Mouse (Mus musculus) kidney, embryonic 16.5 days (tissue): ENCODE results near the gene Gm21969. TPM values are rescaled to one million over a fixed set of nuclear protein-coding genes. Genes with fewer than 3 reads are reported as not detected.

Experiments used
- ATAC-seq: fragments of 200-750 bp; cut with Nextera tagmentation; 2 replicates; pipeline ENCODE4 v1.8.0; 2017; ENCODE audit warnings: moderate TSS enrichment; ENCODE audit not compliant: low FRiP score, low TSS enrichment
- H3K27ac ChIP-seq: fragments of 300-500 bp; sonication (generic); 2 replicates; pipeline ENCODE4 v1.5.1; 2014; ENCODE audit warnings: low read length
- H3K27me3 ChIP-seq: fragments of 300-500 bp; sonication (generic); 2 replicates; pipeline ENCODE4 v1.6.1; 2014; ENCODE audit warnings: low read length, control low read depth, mixed read lengths; ENCODE audit not compliant: insufficient read depth
- H3K36me3 ChIP-seq: fragments of 300-500 bp; sonication (generic); 2 replicates; pipeline ENCODE4 v1.6.1; 2014; ENCODE audit warnings: low read length, control low read depth, mixed read lengths; ENCODE audit not compliant: insufficient read depth
- H3K4me1 ChIP-seq: fragments of 300-500 bp; sonication (generic); 2 replicates; pipeline ENCODE4 v1.6.1; 2014; ENCODE audit warnings: low read length, control low read depth, mixed read lengths; ENCODE audit not compliant: insufficient read depth
- H3K4me2 ChIP-seq: fragments of 300-500 bp; sonication (generic); replicated peaks from 2 replicates; pipeline ENCODE4 v1.6.1; 2014; ENCODE audit warnings: low read depth, low read length
- H3K4me3 ChIP-seq: fragments of 300-500 bp; sonication (generic); 2 replicates; pipeline ENCODE4 v1.5.1; 2014; ENCODE audit warnings: mild to moderate bottlenecking, low read length
- H3K9ac ChIP-seq: fragments of 300-500 bp; sonication (generic); replicated peaks from 2 replicates; pipeline ENCODE4 v1.6.1; 2014; ENCODE audit warnings: low read length
- H3K9me3 ChIP-seq: fragments of 300-500 bp; sonication (generic); 2 replicates; pipeline ENCODE4 v1.6.1; 2016; ENCODE audit warnings: low read length, control low read depth
- WGBS: fragments of 180-500 bp; shearing (Covaris S2); extraction: QIAGEN DNeasy Blood & Tissue Kit; methylation state at CpG from one replicate; pipeline ENCODE4 v1.1.7; 2014; 5-methylcytosine and 5-hydroxymethylcytosine counted together
- polyA plus RNA-seq: library from polyadenylated mRNA; unstranded; fragments of >200 nt; fragmentation: Nextera tagmentation; extraction: Ambion mirVana; gene quantifications from 2 replicates; pipeline ENCODE4 v1.2.1, GENCODE M21; 2015

Gm21969 gene
- polyA plus RNA-seq, 1 experiment from 2014 or later = not detected

GRCm38 (mm10) chr4:139640333-139640732, 37.3 kb downstream of the Gm21969 start:
- Histone ChIP-seq H3K4me2 (no peak overlapping the region), H3K9me3 (no peaks in the 10 kb centered on the region), H3K4me3 (no peak overlapping the region), H3K4me1 (peaks cover 47% of the 10 kb centered on the region), H3K27ac (peak overlapping the region; percentile 58; the same call in 1 of the 2 replicates), H3K9ac (no peak overlapping the region), H3K27me3 (peaks cover 24% of the 10 kb centered on the region), H3K36me3 (peaks cover 19% of the 10 kb centered on the region)
- 30% methylated on average over 12 of the region's 12 CpGs for WGBS
- ATAC-seq = no peak; the same call in 1 of the 2 replicates

- no peak overlapping the region for H3K4me2 ChIP-seq
- no peaks in the 10 kb centered on the region for H3K9me3 ChIP-seq
- H3K27me3 ChIP-seq = peaks cover 24% of the 10 kb centered on the region
- no peak overlapping the region for H3K4me3 ChIP-seq
- peaks cover 20% of the 10 kb centered on the region for H3K36me3 ChIP-seq
- WGBS = 32% methylated on average over 6 of the region's 6 CpGs
- H3K9ac ChIP-seq = no peak overlapping the region
- H3K4me1 ChIP-seq = peaks cover 47% of the 10 kb centered on the region
- ATAC-seq = no peak
- no peak overlapping the region for H3K27ac ChIP-seq
Measured at GRCm38 (mm10) chr4:139640775-139641174, 37.8 kb downstream of the Gm21969 start.

GRCm38 (mm10) chr4:139641829-139642425, 38.9 kb downstream of the Gm21969 start:
- Histone ChIP-seq H3K4me2 (peak overlapping the region; percentile 49), H3K4me1 (peaks cover 47% of the 10 kb centered on the region), H3K9me3 (no peaks in the 10 kb centered on the region), H3K4me3 (peak overlapping the region; percentile 29), H3K27me3 (peaks cover 24% of the 10 kb centered on the region), H3K27ac (0 out of 2 replicates have a peak overlapping the region, but pooled peaks have one; percentile 38), H3K9ac (peak overlapping the region; percentile 56), H3K36me3 (peaks cover 24% of the 10 kb centered on the region)
- WGBS = 5% methylated on average over 30 of the region's 30 CpGs
- ATAC-seq = 0 out of 2 replicates have a peak, but pooled peaks have one; percentile 5

GRCm38 (mm10) chr4:139643972-139644371, 41.0 kb downstream of the Gm21969 start:
- Histone ChIP-seq H3K27me3 (peaks cover 24% of the 10 kb centered on the region), H3K4me3 (no peak overlapping the region), H3K9ac (no peak overlapping the region), H3K9me3 (no peaks in the 10 kb centered on the region), H3K4me2 (no peak overlapping the region), H3K36me3 (peaks cover 30% of the 10 kb centered on the region), H3K27ac (no peak overlapping the region), H3K4me1 (peaks cover 36% of the 10 kb centered on the region)
- 21% methylated on average over 9 of the region's 9 CpGs for WGBS
- no peak for ATAC-seq

- Histone ChIP-seq H3K4me3 (no peak overlapping the region), H3K36me3 (peaks cover 30% of the 10 kb centered on the region), H3K27ac (no peak overlapping the region), H3K27me3 (peaks cover 13% of the 10 kb centered on the region), H3K9ac (no peak overlapping the region), H3K4me1 (peaks cover 14% of the 10 kb centered on the region), H3K9me3 (no peaks in the 10 kb centered on the region), H3K4me2 (no peak overlapping the region)
- ATAC-seq = no peak
- WGBS = 93% methylated on average over 7 of the region's 7 CpGs
Measured at GRCm38 (mm10) chr4:139646916-139647315, 43.9 kb downstream of the Gm21969 start.

GRCm38 (mm10) chr4:139650086-139650743, 47.2 kb downstream of the Gm21969 start:
- Histone ChIP-seq H3K36me3 (peaks cover 18% of the 10 kb centered on the region), H3K27ac (no peak overlapping the region), H3K4me1 (peaks cover 8% of the 10 kb centered on the region; the same call in 1 of the 2 replicates), H3K9ac (peak overlapping the region; percentile 19; the same call in 1 of the 2 replicates), H3K4me2 (no peak overlapping the region), H3K27me3 (no peaks in the 10 kb centered on the region), H3K4me3 (no peak overlapping the region), H3K9me3 (no peaks in the 10 kb centered on the region)
- ATAC-seq = peak; percentile 14; the same call in 1 of the 2 replicates
- 67% methylated on average over 15 of the region's 15 CpGs for WGBS

- ATAC-seq = peak; percentile 64
- no peaks in the 10 kb centered on the region for H3K9me3 ChIP-seq
- 46% methylated on average over 11 of the region's 11 CpGs for WGBS
- H3K4me3 ChIP-seq = no peak overlapping the region
- peaks cover 17% of the 10 kb centered on the region for H3K36me3 ChIP-seq
- no peaks in the 10 kb centered on the region for H3K27me3 ChIP-seq
- H3K9ac ChIP-seq = peak overlapping the region; percentile 19; the same call in 1 of the 2 replicates
- H3K4me2 ChIP-seq = no peak overlapping the region
- H3K4me1 ChIP-seq = peaks cover 8% of the 10 kb centered on the region; the same call in 1 of the 2 replicates
- H3K27ac ChIP-seq = peak overlapping the region; percentile 24; the same call in 1 of the 2 replicates
Measured at GRCm38 (mm10) chr4:139650907-139651306, 47.9 kb downstream of the Gm21969 start.

GRCm38 (mm10) chr4:139653238-139653637, 50.3 kb downstream of the Gm21969 start, which contains the start of gene Tas1r2:
Gene Tas1r2 (plus strand): TSS chr4:139653538.
- Histone ChIP-seq H3K4me2 (no peak within 1 kb of the TSS), H3K27me3 (no peaks in the 10 kb centered on the region), H3K9ac (no peak within 1 kb of the TSS), H3K9me3 (no peaks in the 10 kb centered on the region), H3K4me1 (peaks cover 8% of the 10 kb centered on the region; the same call in 1 of the 2 replicates), H3K4me3 (no peak within 1 kb of the TSS), H3K27ac (no peak within 1 kb of the TSS), H3K36me3 (peaks cover 6% of the 10 kb centered on the region; the same call in 1 of the 2 replicates)
- ATAC-seq = no peak
- WGBS = 77% methylated on average over 8 of the region's 8 CpGs

GRCm38 (mm10) chr4:139661897-139662296, 58.9 kb downstream of the Gm21969 start:
- no peaks in the 10 kb centered on the region for H3K4me1 ChIP-seq
- no peak overlapping the region for H3K4me3 ChIP-seq
- no peaks in the 10 kb centered on the region for H3K36me3 ChIP-seq
- H3K9me3 ChIP-seq = no peaks in the 10 kb centered on the region
- H3K27ac ChIP-seq = no peak overlapping the region
- H3K4me2 ChIP-seq = no peak overlapping the region
- WGBS = 91% methylated on average over 14 of the region's 14 CpGs
- no peak overlapping the region for H3K9ac ChIP-seq
- no peak for ATAC-seq
- H3K27me3 ChIP-seq = no peaks in the 10 kb centered on the region

GRCm38 (mm10) chr4:139667632-139668031, 64.6 kb downstream of the Gm21969 start:
- no peak overlapping the region for H3K27ac ChIP-seq
- 0 out of 2 replicates have a peak, but pooled peaks cover 4% of the 10 kb centered on the region for H3K4me1 ChIP-seq
- no peaks in the 10 kb centered on the region for H3K27me3 ChIP-seq
- no peak overlapping the region for H3K4me2 ChIP-seq
- 50% methylated on average over 6 of the region's 6 CpGs for WGBS
- no peak overlapping the region for H3K9ac ChIP-seq
- peak; percentile 82 for ATAC-seq
- H3K36me3 ChIP-seq = no peaks in the 10 kb centered on the region
- H3K4me3 ChIP-seq = no peak overlapping the region
- 0 out of 2 replicates have a peak, but pooled peaks cover 4% of the 10 kb centered on the region for H3K9me3 ChIP-seq
